Mouse (Mus musculus) spleen, postnatal 14 days (tissue): Measurements from ENCODE around the gene Bri3.

ENCODE experiments used
- DNase-seq, 2 experiments: peaks; one replicate each; pipeline ENCODE4 v3.0.0; 2021 to 2022; ENCODE audit warnings: low spot score in 2 of 2

The Bri3 gene

GRCm38 (mm10) chr5:144261829-144262228 lies 17.6 kb downstream of the Bri3 start:
- DNase-seq: no peak

- DNase-seq: no peak
Observed at GRCm38 (mm10) chr5:144263082-144263481, 18.8 kb downstream of the Bri3 start.

GRCm38 (mm10) chr5:144263496-144263895 lies 19.3 kb downstream of the Bri3 start:
- DNase-seq: no peak

- DNase-seq: no peak
Observed at GRCm38 (mm10) chr5:144267535-144268241, 23.5 kb downstream of the Bri3 start.

GRCm38 (mm10) chr5:144269926-144270325 lies 25.7 kb downstream of the Bri3 start:
- DNase-seq: no peak

- no peak for DNase-seq
Observed at GRCm38 (mm10) chr5:144270420-144270819, 26.2 kb downstream of the Bri3 start.

- DNase-seq: no peak
Observed at GRCm38 (mm10) chr5:144271118-144271517, 26.9 kb downstream of the Bri3 start.

- DNase-seq: no peak
Observed at GRCm38 (mm10) chr5:144271772-144272171, 27.5 kb downstream of the Bri3 start.

GRCm38 (mm10) chr5:144274904-144275303 lies 30.7 kb downstream of the Bri3 start:
- DNase-seq: no peak

- peak in 1 of 2 experiments; percentile 31 for DNase-seq
Observed at GRCm38 (mm10) chr5:144276898-144277630, 32.8 kb downstream of the Bri3 start.

- no peak for DNase-seq
Observed at GRCm38 (mm10) chr5:144278374-144278960, 34.2 kb downstream of the Bri3 start.

GRCm38 (mm10) chr5:144279081-144279541 lies 34.9 kb downstream of the Bri3 start:
- no peak for DNase-seq

GRCm38 (mm10) chr5:144279926-144280325 lies 35.7 kb downstream of the Bri3 start:
- DNase-seq: no peak

- no peak for DNase-seq
Observed at GRCm38 (mm10) chr5:144282470-144283260, 38.4 kb downstream of the Bri3 start.

- DNase-seq: no peak
Observed at GRCm38 (mm10) chr5:144283551-144284031, 39.4 kb downstream of the Bri3 start.

- DNase-seq: no peak
Observed at GRCm38 (mm10) chr5:144284599-144284998, 40.4 kb downstream of the Bri3 start.

GRCm38 (mm10) chr5:144286591-144287266 lies 42.5 kb downstream of the Bri3 start:
- DNase-seq: no peak

GRCm38 (mm10) chr5:144287267-144287820 lies 43.1 kb downstream of the Bri3 start:
- no peak for DNase-seq

- DNase-seq: no peak
Observed at GRCm38 (mm10) chr5:144288391-144288790, 44.2 kb downstream of the Bri3 start.

- no peak for DNase-seq
Observed at GRCm38 (mm10) chr5:144289769-144290440, 45.7 kb downstream of the Bri3 start.
